Mouse (Mus musculus): Measurements from ENCODE around the gene Dcbld1. TPM values are rescaled to one million over a fixed set of nuclear protein-coding genes. Genes with fewer than 3 reads are reported as not detected.
A peak's percentile ranks its signal among the peaks of the same experiment; 100 is the strongest.
"Not testable (repeated sequence)": the region's sequence is repeated elsewhere in the genome, so short reads cannot be mapped to it uniquely, and the experiment has no call there.

Dcbld1 gene
- polyA plus RNA-seq, 1 experiment from 2014 or later: 17.0 TPM

GRCm38 (mm10) chr10:52292391-52292790 is 59.0 kb downstream of the Dcbld1 start:
- 65% methylated on average over 1 of the region's 1 CpGs for WGBS
- peak; percentile 9 for DNase-seq (ENCODE audit: low spot score)
- not testable (repeated sequence) for H3K4me1 ChIP-seq; H3K27ac ChIP-seq; H3K36me3 ChIP-seq; H3K4me3 ChIP-seq; H3K9me3 ChIP-seq; H3K27me3 ChIP-seq (ENCODE audit: insufficient read depth, poor library complexity, severe bottlenecking)

GRCm38 (mm10) chr10:52293921-52294577 is 60.6 kb downstream of the Dcbld1 start:
- H3K9me3 ChIP-seq: no peaks in the 10 kb centered on the region
- peaks cover 15% of the 10 kb centered on the region for H3K4me1 ChIP-seq
- no peak overlapping the region for H3K4me3 ChIP-seq
- no peak overlapping the region for H3K27ac ChIP-seq
- H3K27me3 ChIP-seq (ENCODE audit: insufficient read depth, poor library complexity, severe bottlenecking): no peaks in the 10 kb centered on the region
- no peak for DNase-seq (ENCODE audit: low spot score)
- 0 out of 2 replicates have a peak, but pooled peaks cover 3% of the 10 kb centered on the region for H3K36me3 ChIP-seq
- 72% methylated on average over 4 of the region's 4 CpGs for WGBS

- Histone ChIP-seq H3K36me3 (0 out of 2 replicates have a peak, but pooled peaks cover 3% of the 10 kb centered on the region), H3K4me3 (no peak overlapping the region), H3K27ac (no peak overlapping the region), H3K9me3 (no peaks in the 10 kb centered on the region), H3K27me3 (ENCODE audit: insufficient read depth, poor library complexity, severe bottlenecking) (no peaks in the 10 kb centered on the region), H3K4me1 (peaks cover 18% of the 10 kb centered on the region)
- DNase-seq (ENCODE audit: low spot score): no peak
- 93% methylated on average over 2 of the region's 2 CpGs for WGBS
Observed at GRCm38 (mm10) chr10:52295934-52296333, 62.5 kb downstream of the Dcbld1 start.

- H3K4me1 ChIP-seq: peaks cover 15% of the 10 kb centered on the region
- not testable (repeated sequence) for H3K36me3 ChIP-seq; H3K9me3 ChIP-seq; DNase-seq (ENCODE audit: low spot score); H3K4me3 ChIP-seq; H3K27ac ChIP-seq; H3K27me3 ChIP-seq (ENCODE audit: insufficient read depth, poor library complexity, severe bottlenecking)
Observed at GRCm38 (mm10) chr10:52298568-52298967, 65.1 kb downstream of the Dcbld1 start.

- peaks cover 15% of the 10 kb centered on the region for H3K4me1 ChIP-seq
- no peak for DNase-seq (ENCODE audit: low spot score)
- H3K27me3 ChIP-seq (ENCODE audit: insufficient read depth, poor library complexity, severe bottlenecking): no peaks in the 10 kb centered on the region
- WGBS: 88% methylated on average over 4 of the region's 4 CpGs
- H3K27ac ChIP-seq: no peak overlapping the region
- H3K9me3 ChIP-seq: no peaks in the 10 kb centered on the region
- H3K4me3 ChIP-seq: no peak overlapping the region
- H3K36me3 ChIP-seq: peaks cover 11% of the 10 kb centered on the region; the same call in 1 of the 2 replicates
Observed at GRCm38 (mm10) chr10:52301766-52302165, 68.3 kb downstream of the Dcbld1 start.

GRCm38 (mm10) chr10:52302271-52302670 is 68.9 kb downstream of the Dcbld1 start:
- Histone ChIP-seq H3K4me3 (no peak overlapping the region), H3K36me3 (peaks cover 11% of the 10 kb centered on the region; the same call in 1 of the 2 replicates), H3K27ac (no peak overlapping the region), H3K27me3 (ENCODE audit: insufficient read depth, poor library complexity, severe bottlenecking) (no peaks in the 10 kb centered on the region), H3K9me3 (no peaks in the 10 kb centered on the region), H3K4me1 (peaks cover 15% of the 10 kb centered on the region)
- DNase-seq (ENCODE audit: low spot score): no peak

GRCm38 (mm10) chr10:52304574-52304973 is 71.2 kb downstream of the Dcbld1 start:
- H3K9me3 ChIP-seq: no peaks in the 10 kb centered on the region
- WGBS: 88% methylated on average over 7 of the region's 7 CpGs
- no peak for DNase-seq (ENCODE audit: low spot score)
- no peaks in the 10 kb centered on the region for H3K27me3 ChIP-seq (ENCODE audit: insufficient read depth, poor library complexity, severe bottlenecking)
- no peaks in the 10 kb centered on the region for H3K4me1 ChIP-seq
- no peak overlapping the region for H3K27ac ChIP-seq
- H3K4me3 ChIP-seq: no peak overlapping the region
- peaks cover 11% of the 10 kb centered on the region; the same call in 1 of the 2 replicates for H3K36me3 ChIP-seq

- Histone ChIP-seq H3K27ac (no peak overlapping the region), H3K4me1 (no peaks in the 10 kb centered on the region), H3K9me3 (no peaks in the 10 kb centered on the region), H3K27me3 (ENCODE audit: insufficient read depth, poor library complexity, severe bottlenecking) (no peaks in the 10 kb centered on the region), H3K36me3 (peaks cover 16% of the 10 kb centered on the region; the same call in 1 of the 2 replicates), H3K4me3 (no peak overlapping the region)
- WGBS: 49% methylated on average over 8 of the region's 8 CpGs
- no peak for DNase-seq (ENCODE audit: low spot score)
Observed at GRCm38 (mm10) chr10:52309196-52309595, 75.8 kb downstream of the Dcbld1 start.

- peaks cover 18% of the 10 kb centered on the region for H3K36me3 ChIP-seq
- H3K27ac ChIP-seq: no peak overlapping the region
- 94% methylated on average over 28 of the region's 28 CpGs for WGBS
- H3K4me3 ChIP-seq: no peak overlapping the region
- no peaks in the 10 kb centered on the region for H3K9me3 ChIP-seq
- DNase-seq (ENCODE audit: low spot score): no peak
- H3K4me1 ChIP-seq: no peaks in the 10 kb centered on the region
- no peaks in the 10 kb centered on the region for H3K27me3 ChIP-seq (ENCODE audit: insufficient read depth, poor library complexity, severe bottlenecking)
Observed at GRCm38 (mm10) chr10:52319506-52320286, 86.3 kb downstream of the Dcbld1 start.

GRCm38 (mm10) chr10:52321918-52322317 is 88.5 kb downstream of the Dcbld1 start:
- Histone ChIP-seq H3K27ac (no peak overlapping the region), H3K36me3 (peaks cover 16% of the 10 kb centered on the region), H3K4me1 (no peaks in the 10 kb centered on the region), H3K4me3 (no peak overlapping the region), H3K9me3 (no peaks in the 10 kb centered on the region), H3K27me3 (ENCODE audit: insufficient read depth, poor library complexity, severe bottlenecking) (no peaks in the 10 kb centered on the region)
- WGBS: 85% methylated on average over 3 of the region's 3 CpGs
- DNase-seq (ENCODE audit: low spot score): no peak

GRCm38 (mm10) chr10:52331007-52331406 is 97.6 kb downstream of the Dcbld1 start:
- 0% methylated on average over 1 of the region's 1 CpGs for WGBS
- H3K4me1 ChIP-seq: no peaks in the 10 kb centered on the region
- DNase-seq (ENCODE audit: low spot score): no peak

GRCm38 (mm10) chr10:52343324-52343723 is 109.9 kb downstream of the Dcbld1 start:
- H3K4me3 ChIP-seq; H3K27ac ChIP-seq; DNase-seq (ENCODE audit: low spot score); H3K9me3 ChIP-seq; H3K27me3 ChIP-seq (ENCODE audit: insufficient read depth, poor library complexity, severe bottlenecking); H3K4me1 ChIP-seq: not testable (repeated sequence)
- 88% methylated on average over 4 of the region's 4 CpGs for WGBS
- peaks cover 79% of the 10 kb centered on the region for H3K36me3 ChIP-seq

More at GRCm38 (mm10) chr10:52331007-52331406, 97.6 kb downstream of the Dcbld1 start:
- Histone ChIP-seq H3K27me3 (ENCODE audit: insufficient read depth, poor library complexity, severe bottlenecking) (no peaks in the 10 kb centered on the region), H3K9me3 (no peaks in the 10 kb centered on the region), H3K4me3 (no peak overlapping the region), H3K36me3 (peaks cover 7% of the 10 kb centered on the region; the same call in 1 of the 2 replicates), H3K27ac (no peak overlapping the region)

- H3K27ac ChIP-seq: no peak overlapping the region
- no peaks in the 10 kb centered on the region for H3K4me1 ChIP-seq
- no peaks in the 10 kb centered on the region for H3K27me3 ChIP-seq (ENCODE audit: insufficient read depth, poor library complexity, severe bottlenecking)
- no peak overlapping the region for H3K4me3 ChIP-seq
- no peaks in the 10 kb centered on the region for H3K9me3 ChIP-seq
- WGBS: 78% methylated on average over 9 of the region's 9 CpGs
- DNase-seq (ENCODE audit: low spot score): no peak
- H3K36me3 ChIP-seq: peaks cover 50% of the 10 kb centered on the region
Observed at GRCm38 (mm10) chr10:52353184-52353583, 119.8 kb downstream of the Dcbld1 start.

All from heart, embryonic 10.5 days (tissue).